Mouse (Mus musculus): ENCODE measurements around the gene Prmt7. TPM values are rescaled to one million over a fixed set of nuclear protein-coding genes. Genes with fewer than 3 reads are reported as not detected.

Gene Prmt7
- polyA plus RNA-seq, 1 experiment from 2014 or later: 41.8 TPM

Other genes with a start within 250 kb of the Prmt7 start
- gene Slc12a4, start 244.8 kb upstream of the Prmt7 start, polyA plus RNA-seq (2014; fragmentation: Nextera tagmentation; extraction: Ambion mirVana): 28.6 and 39.9 TPM in 2 replicates
- gene Dpep3, start 231.5 kb upstream of the Prmt7 start, polyA plus RNA-seq (2014; fragmentation: Nextera tagmentation; extraction: Ambion mirVana): not detected in 2 replicates
- 17.4 and 18.8 TPM in 2 replicates for gene Dus2, start 219.6 kb upstream of the Prmt7 start, polyA plus RNA-seq (2014; fragmentation: Nextera tagmentation; extraction: Ambion mirVana)
- 0.33 TPM in 1 of 2 replicates, not detected in the other for gene Dpep2nb, start 205.0 kb upstream of the Prmt7 start, polyA plus RNA-seq (2014; fragmentation: Nextera tagmentation; extraction: Ambion mirVana)
- 13.4 and 15.2 TPM in 2 replicates for gene Ddx28, start 199.1 kb upstream of the Prmt7 start, polyA plus RNA-seq (2014; fragmentation: Nextera tagmentation; extraction: Ambion mirVana)
- gene Nfatc3, start 152.1 kb upstream of the Prmt7 start, polyA plus RNA-seq (2014; fragmentation: Nextera tagmentation; extraction: Ambion mirVana): 4.4 and 6.0 TPM in 2 replicates
- 1.3 and 1.4 TPM in 2 replicates for gene Esrp2, start 74.0 kb upstream of the Prmt7 start, polyA plus RNA-seq (2014; fragmentation: Nextera tagmentation; extraction: Ambion mirVana)
- 3.0 and 7.2 TPM in 2 replicates for gene Pla2g15, start 60.5 kb upstream of the Prmt7 start, polyA plus RNA-seq (2014; fragmentation: Nextera tagmentation; extraction: Ambion mirVana)
- 64.5 and 67.4 TPM in 2 replicates for gene Slc7a6, start 42.1 kb upstream of the Prmt7 start, polyA plus RNA-seq (2014; fragmentation: Nextera tagmentation; extraction: Ambion mirVana)
- 27.2 and 31.7 TPM in 2 replicates for gene Slc7a6os, start within 50 bp of the Prmt7 start, polyA plus RNA-seq (2014; fragmentation: Nextera tagmentation; extraction: Ambion mirVana)
- gene Smpd3, start 127.1 kb downstream of the Prmt7 start, polyA plus RNA-seq (2014; fragmentation: Nextera tagmentation; extraction: Ambion mirVana): 2.0 and 2.3 TPM in 2 replicates
- 13.2 and 16.8 TPM in 2 replicates for gene Zfp90, start 204.4 kb downstream of the Prmt7 start, polyA plus RNA-seq (2014; fragmentation: Nextera tagmentation; extraction: Ambion mirVana)